Mouse (Mus musculus): ENCODE data around the gene Catsper3. TPM values are rescaled to one million over a fixed set of nuclear protein-coding genes. Genes with fewer than 3 reads are reported as not detected.

The Catsper3 gene
- 0.39 TPM for polyA plus RNA-seq (2017; shearing (Covaris generic))

DNA sequence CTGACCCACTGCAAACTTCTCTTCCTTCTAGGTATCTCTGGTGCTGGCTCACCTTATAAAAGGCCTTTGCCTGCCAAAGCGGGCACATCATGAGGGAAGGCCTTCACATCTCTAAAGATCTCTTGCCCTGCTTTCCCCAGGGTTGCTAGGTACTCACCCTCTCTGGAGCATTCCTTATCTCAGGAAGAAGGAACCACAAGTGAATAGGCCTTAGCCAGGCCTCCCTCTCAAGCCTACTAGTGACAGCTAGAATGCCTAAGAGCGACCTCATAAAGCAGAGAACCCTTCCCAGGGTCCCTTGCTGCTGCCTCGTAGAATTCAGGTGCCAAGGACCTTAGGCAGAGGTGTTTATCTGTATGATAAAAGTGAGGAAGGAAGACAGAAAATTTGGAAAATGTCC is at the start of gene Catsper3:
Gene Catsper3, plus strand, starts transcription at position 301 of the 400 bp plus-strand sequence.

DNA sequence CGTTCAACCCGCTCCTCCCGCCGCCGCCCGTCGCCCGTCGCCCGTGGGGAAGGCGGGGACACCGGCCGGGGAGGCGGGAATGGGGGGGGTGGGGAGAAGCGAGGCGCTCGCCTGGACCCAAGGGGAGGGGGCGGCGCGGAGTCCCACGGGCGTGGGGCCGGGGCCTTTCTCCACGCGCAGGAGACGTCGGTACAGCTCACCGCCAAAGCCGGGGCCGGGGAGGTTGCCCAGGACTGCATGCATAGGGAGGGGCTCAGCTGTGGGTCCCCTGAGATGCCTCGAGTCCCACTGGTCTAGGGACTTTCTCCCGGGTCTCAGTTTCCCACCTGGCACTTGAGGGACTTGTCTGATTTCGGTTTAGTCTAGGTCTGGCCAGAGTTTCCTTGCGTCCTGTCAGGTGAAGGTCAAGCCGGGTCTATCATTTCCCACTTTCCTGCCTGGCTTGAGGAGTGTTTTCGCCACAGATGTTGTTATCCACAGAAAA is 51.8 kb downstream of the Catsper3 start, which contains the start of gene Pitx1:
Gene Pitx1, minus strand, starts transcription at position 51 of the 484 bp plus-strand sequence.

Other genes with a start within 250 kb of the Catsper3 start
- 68.7 TPM for gene Ddx41, start 247.9 kb upstream of the Catsper3 start, polyA plus RNA-seq (2017; shearing (Covaris generic))
- 51.6 TPM for gene Fam193b, start 213.4 kb upstream of the Catsper3 start, polyA plus RNA-seq (2017; shearing (Covaris generic))
- 224 TPM for gene Tmed9, start 210.8 kb upstream of the Catsper3 start, polyA plus RNA-seq (2017; shearing (Covaris generic))
- 34.4 TPM for gene B4galt7, start 184.7 kb upstream of the Catsper3 start, polyA plus RNA-seq (2017; shearing (Covaris generic))
- gene Caml, start 161.6 kb upstream of the Catsper3 start, polyA plus RNA-seq (2017; shearing (Covaris generic)) = 23.9 TPM
- 70.6 TPM for gene Ddx46, start 149.5 kb upstream of the Catsper3 start, polyA plus RNA-seq (2017; shearing (Covaris generic))
- 34.0 TPM for gene B230219D22Rik, start 91.4 kb upstream of the Catsper3 start, polyA plus RNA-seq (2017; shearing (Covaris generic))
- 29.3 TPM for gene Txndc15, start 69.9 kb upstream of the Catsper3 start, polyA plus RNA-seq (2017; shearing (Covaris generic))
- 45.3 TPM for gene Pcbd2, start 57.2 kb upstream of the Catsper3 start, polyA plus RNA-seq (2017; shearing (Covaris generic))
- not detected for gene Pitx1, start 51.6 kb downstream of the Catsper3 start, polyA plus RNA-seq (2017; shearing (Covaris generic))

Data from effector memory CD4-positive, alpha-beta T cell, adult 7 months (primary cell).